Mouse (Mus musculus): ENCODE results near the gene Arid1b. TPM values are rescaled to one million over a fixed set of nuclear protein-coding genes. Genes with fewer than 3 reads are reported as not detected.

Gene Arid1b
- polyA plus RNA-seq, 2 experiments from 2014 or later, result 12.5 to 16.0 TPM

DNA sequence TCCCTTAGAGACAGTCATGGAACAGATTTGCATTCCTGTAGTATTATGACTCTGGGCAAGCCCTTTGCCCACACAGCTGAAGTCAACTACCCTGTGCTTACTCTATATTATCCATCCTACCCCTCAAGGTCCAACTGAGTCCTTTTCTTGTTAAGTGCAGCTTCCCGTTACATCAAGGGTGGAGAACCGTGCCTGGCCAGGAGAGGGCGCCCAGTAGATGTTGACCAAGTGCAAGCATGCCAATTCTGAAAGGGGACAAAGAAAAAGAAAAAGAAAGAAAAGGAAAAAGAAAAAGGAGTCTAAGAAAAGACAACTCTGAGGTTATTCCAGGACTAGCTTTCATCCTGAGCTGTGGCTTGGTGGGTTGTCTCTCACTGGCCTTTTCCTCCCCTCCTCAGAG, 258.3 kb downstream of the Arid1b start:
- no peak for ATAC-seq

DNA sequence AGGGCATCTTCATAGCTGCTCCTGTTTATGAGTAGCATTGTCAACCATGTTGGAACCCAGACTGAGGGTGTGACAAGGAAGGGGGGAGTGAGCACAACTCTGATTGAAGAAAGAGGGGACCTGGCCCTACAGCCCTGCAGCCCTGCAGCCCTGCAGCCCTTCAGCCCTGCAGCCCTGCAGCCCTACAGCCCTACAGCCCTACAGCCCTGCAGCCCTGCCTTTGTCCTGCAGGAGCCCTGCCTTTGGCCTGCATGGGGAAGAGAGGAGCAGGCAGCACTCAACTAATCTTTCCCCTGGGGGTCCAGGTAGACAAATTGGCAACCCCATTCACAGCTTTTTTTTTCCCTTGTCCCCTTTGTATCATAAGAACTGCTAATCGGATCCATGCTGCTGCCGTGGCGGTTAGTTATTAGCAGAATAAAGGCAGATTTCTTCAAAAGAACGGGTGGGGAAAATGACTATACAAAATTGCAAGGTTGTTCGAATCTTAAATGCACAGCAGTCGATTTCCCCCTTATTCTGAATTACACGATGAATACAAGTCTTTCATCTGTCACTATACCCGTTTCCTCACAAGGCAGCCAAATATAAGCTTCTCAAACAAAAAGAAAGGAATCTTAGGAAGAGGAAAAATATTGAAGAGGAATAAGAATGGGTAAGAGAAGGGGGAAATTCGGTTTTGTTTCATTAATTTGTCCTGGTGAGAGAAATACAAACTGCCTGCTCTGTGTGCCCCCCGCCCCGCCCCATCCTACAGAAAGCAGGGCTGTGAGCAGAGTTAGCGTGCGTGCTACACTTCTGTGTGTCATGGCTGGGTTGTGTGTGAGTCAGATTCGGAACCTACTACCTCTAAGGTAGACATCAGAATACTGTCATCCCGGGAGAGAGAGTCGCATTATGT, 260.8 kb downstream of the Arid1b start:
- ATAC-seq, result no peak

DNA sequence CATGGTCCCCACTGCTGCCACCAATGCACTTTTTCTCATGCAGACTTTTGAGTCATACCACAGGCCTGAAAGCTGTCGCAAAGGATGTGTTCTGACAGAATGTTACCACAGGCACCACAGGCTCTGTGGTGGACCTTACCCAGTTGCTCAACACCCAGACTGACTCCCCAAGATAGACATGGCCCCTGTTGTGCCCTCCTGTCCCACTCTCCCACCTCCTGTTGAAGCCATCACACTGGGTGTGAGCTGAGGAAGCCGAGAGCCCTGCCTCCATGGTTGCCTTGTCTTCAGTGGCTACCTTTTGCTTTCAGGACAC, 261.4 kb downstream of the Arid1b start:
- no peak for ATAC-seq

DNA sequence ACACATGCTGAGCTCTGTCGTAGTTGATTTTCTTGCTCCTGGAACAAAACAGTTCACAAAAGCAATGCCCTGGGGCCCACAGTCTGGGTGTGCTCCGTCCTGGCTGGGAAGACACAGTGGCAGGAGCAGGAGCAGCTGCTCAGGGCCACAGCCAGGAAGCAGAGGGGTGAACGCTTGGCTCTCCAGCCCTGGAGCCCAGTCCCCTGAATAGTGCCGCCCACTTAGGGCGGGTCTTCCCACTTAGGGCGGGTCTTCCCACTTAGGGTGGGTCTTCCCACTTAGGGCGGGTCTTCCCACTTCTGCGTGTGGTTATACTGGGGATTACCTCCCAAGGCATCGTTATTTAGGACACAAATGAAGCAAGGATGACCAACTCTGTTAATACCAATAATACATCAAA, 264.8 kb downstream of the Arid1b start:
- no peak for ATAC-seq

DNA sequence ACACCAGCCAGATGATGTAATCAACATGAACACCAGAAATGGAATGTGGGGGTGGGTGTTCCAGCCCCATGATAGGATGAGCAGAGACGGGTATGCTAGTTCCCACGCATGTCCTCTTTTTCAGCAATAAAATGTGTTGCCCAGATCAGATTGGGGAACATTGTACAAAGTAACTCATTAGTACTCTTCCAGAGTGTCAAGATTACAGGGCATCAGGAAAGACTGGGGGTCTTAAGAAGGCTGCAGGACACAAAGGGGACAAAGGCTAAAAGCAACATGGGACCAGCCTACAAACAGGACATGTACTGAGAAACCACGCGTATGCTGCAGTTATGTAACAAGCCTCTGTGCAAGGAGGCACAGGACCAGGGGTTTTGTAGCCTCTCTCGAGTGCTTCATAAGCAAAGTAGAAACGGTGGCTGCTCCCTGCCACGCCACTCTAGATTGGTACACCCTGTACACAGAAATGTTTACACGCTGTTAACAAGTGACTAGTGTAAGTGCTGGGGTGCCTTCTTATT, 267.1 kb downstream of the Arid1b start:
- no peak for ATAC-seq

DNA sequence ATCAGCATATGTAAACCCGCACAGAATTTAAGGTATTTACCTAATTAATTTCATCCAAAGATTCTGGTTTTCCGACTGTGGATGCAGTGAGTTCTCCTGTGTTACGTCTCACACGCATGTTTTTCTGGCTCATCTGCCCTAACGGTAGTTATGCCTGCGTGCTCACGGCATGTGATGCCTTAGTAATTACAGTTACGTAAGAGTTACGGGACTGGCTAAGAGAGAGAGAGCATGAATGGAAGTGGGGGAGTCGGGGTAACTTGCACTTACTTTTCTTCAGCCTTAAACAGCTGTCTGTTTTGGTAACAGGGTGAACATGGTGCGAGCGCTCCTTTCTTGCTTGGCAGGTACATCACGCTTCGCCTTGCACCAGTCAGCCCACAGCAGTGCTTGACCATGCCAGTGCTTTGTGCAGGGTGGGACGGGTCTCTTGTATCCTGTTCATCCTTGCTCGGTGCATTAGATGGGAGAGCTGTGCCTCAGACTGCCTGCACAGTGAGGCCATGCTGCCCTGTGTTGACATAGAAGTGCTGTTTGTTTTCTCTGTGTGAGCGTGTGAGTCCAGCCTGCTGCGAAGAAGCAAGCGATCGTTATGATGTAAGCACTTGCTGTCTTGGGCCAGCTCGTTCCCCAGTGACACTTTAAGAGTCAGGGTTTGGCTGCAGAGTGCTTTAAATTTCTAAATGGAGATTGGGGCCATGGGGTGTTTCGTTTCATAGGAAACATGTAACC, 267.9 kb downstream of the Arid1b start:
- ATAC-seq, result no peak

DNA sequence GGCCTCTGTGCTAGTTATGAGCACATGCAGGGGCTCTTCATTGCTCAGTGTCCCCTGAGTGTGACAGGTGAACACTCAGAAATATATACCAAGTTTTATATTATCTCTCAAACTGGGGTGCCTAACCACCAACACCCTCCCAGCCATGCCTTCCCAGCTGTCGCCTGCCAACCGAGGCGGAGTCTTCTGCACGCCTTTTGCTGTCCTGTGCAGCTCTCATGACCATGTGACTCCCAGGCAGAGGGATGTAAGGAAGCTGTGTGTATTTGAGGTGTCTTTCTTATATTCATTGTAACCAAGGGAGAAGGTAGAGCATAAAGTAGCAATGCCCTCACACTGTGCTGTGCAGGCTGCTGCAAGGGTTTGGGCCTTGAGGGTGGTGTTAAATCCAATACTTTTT, 268.7 kb downstream of the Arid1b start:
- no peak for ATAC-seq

DNA sequence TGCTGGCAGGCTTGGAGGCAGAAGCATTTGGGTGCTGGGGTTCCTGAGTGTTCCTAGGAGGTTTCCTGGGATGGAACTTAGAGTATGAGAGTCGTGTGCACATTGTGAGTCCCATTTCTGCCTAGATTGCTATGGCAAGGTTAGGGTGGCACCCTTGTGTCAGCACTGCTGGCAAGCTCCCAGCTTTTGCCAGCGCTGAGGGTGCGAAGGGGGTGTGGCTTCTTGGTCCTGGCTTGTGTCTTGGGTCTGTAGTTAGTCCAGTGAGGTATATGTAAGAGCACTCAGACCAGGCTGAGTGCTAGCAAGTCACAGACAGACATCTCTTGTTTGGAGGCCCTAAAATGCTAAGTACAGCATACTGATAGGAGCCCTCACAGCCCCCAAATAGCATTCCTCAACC, 270.7 kb downstream of the Arid1b start:
- ATAC-seq, result no peak

DNA sequence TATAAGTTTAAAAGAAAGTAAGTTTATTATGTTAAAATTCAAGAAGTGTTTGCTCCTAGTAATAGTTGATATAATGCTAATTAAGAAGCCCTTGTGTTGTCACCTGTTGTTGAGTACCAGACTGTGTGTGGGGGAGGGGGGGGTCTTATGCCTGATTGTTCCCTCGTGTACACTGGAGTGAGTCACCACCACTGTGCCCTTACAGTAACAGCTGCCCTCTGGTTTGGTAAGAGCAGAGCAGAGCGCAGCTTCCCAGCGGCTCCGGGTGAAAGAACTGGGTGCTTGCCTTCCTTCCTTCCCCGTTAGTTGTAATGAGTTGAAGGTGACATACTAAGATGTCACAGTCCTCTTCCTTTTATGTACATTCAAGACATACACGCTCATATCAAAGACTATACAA, 271.5 kb downstream of the Arid1b start:
- ATAC-seq, result no peak

DNA sequence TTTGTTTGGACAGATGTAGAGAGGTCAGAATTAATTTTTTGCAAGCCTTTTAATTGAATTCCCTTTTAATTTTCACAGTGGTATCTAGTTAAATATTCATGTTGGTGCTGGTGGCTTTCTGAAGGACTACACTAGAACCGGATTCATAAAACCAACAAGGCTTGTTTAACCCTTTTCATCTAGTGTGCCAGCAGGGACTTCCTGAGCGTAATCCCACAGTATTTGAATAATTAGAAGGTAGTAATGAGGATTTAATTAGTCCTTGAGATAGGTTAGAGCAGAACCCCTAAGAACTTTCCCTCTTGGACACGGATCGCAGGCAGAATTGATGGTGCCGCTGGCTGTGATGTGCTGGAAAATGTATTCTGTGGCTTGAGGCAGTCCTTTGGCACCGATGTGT, 273.6 kb downstream of the Arid1b start:
- ATAC-seq, result no peak

DNA sequence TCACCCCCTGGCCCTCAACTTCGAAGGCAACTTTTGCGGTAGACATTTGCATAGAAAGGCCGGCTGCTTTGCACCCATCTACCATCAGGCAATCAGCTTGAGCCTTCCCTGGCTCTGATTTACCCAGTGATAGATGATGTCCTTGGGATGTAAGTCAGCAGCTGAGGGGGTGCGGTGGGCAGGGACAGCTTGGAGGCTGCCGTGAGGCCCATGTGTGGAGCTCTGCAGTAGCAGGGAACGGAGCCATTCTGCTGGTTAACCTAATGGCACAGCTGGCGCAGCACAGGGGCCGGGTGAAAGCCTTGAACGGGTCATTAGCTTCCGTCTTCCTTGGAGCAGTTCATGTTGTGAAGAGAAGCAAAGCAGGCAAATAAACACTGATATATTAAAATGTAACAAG, 275.2 kb downstream of the Arid1b start:
- no peak for ATAC-seq

DNA sequence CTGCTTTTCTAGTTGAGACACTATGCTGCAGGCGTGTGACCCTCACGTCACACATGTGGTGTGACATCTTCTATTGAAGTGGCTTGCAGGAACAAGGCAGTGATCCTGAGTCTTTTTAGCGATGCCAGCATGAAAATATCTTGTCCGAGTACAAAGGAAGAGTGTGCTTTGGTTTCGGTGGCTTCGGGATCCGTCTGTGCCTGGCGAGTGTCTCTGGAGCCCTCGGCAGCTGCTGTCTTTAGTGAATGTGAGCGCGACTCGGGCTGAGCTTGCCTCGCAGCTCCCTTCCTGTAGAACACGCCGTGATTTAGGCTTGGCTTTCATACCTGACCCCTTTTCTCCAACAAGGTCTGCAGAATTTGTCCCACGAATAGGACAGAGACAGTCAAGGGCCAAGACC, 275.6 kb downstream of the Arid1b start:
- no peak for ATAC-seq

DNA sequence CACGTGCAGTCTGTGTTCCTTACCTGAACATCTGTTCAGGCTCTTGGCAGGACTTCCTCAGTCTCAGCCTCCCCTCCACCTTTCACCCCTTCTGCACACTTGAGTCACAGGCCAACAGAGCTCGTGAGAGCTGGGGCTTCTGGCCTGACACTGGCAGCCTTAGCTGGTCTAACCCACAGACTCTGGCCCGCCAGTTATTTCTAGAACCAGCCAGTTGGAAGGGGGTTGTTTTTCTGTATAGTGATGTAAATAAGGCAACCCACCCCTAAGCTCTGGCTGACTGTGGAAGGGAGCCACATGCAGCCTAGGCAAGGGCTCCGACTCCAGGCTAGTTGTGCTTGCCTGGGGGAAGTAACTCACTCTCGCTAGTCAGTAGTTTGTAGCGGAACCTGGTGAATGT, 276.7 kb downstream of the Arid1b start:
- ATAC-seq, result no peak

DNA sequence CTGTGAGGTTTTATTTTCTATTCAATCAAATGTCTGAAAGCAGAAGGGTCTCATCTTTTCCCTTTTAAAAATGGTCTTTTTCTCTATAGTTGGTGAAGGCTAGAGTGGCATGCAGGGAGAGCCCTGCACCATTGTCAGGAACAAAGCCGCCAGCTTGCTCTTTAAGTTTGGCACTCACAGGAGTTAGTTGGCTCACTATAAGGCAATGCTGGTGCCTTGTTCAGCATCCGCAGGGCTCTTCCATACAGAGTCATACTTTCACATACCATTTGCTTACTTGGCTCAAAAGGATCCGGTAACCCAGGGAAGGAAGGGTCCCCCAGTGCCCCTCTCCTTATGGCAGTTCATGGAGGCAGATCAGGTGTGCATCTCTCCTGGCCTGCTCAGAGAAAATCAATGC, 279.0 kb downstream of the Arid1b start:
- ATAC-seq, result no peak

DNA sequence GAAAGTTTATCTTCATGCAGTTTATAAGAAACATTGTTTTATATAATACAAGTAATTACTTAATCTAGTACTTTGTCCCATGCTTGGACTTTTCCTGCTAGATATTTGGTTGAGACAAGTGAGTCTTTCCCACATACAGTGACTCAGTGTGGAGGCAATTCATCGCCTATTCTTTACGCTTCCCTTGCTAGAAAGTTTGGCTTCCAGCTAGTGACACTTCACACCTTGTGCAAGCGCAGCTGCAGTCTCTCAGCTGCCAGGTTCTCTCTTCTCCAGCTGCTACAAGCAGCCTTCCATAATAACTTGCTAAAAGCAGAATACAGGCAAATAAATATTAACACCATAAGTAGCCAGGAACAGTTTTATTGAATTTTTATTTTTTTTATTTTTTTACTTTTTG, 279.6 kb downstream of the Arid1b start:
- no peak for ATAC-seq

DNA sequence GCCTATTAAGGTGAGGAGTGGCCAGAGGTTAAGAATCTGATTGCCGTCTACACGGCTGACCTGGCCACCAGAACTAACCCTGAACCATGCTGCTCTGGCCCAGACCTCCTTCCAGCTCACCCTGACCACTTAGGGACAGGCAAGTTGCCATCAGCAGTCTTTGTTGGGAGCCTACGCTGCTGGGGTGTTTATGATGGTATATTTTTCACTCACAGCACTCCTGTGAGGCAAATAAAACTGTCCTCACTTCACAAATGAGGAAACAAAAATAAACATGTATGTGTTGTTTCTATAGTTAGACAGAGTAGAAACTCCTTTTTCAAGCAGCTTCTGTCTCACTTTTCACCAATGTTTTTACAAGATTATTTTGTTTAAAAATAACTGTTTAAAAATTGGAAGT, 280.3 kb downstream of the Arid1b start:
- ATAC-seq, result no peak

DNA sequence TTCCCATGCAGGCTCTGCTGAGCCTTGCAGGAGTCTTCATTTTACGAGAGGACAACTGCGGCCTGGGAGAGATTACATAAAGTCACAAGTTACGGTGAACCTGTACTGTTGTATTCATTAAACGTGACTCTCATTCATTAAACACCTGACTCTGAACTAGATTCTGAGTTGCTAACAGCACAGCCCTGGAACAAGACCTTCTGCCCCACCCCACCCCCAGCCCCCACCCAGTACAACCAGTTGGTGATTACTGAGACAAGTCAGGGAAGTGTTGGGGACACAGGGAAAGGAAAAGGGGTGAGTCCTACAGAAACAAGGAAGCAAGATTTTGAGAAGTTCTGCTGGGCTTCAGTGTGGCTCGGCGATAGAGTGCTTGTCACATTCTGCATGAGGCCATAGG, 281.6 kb downstream of the Arid1b start:
- no peak for ATAC-seq

DNA sequence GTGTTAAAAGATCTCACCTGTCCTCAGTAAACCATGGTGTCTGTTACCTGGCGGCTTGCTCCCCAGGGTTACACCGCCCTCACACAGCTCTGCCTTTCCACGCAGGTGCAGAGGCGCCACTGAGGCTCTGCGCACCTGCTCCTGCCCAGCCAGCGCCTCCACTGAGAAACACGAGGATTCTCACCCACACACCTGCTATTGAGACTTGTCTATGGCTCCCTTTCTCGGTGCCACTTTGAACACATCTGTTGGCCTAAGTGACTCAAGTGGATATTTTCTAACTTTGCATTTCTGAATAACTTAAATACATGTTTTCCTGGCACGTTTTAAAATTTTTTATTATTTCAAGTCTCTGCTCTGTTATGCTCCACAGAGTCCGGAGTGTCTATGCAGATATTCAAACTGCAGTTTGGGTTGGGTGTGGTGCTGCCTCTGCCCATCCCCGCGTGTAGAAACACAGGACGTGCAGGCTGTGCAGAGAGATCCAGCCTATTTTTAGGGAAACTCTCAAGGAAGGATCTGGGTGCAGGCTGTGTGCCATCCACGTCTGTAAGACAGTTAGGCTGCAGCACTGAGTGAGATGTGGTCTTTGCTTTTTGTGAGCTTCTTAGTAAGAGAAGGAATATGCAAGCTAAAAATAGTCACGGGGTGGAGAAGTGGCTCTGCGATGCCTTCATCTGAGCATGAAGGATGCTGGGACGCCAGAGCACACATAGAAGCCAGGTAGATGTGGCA, 283.2 kb downstream of the Arid1b start:
- ATAC-seq, result no peak

DNA sequence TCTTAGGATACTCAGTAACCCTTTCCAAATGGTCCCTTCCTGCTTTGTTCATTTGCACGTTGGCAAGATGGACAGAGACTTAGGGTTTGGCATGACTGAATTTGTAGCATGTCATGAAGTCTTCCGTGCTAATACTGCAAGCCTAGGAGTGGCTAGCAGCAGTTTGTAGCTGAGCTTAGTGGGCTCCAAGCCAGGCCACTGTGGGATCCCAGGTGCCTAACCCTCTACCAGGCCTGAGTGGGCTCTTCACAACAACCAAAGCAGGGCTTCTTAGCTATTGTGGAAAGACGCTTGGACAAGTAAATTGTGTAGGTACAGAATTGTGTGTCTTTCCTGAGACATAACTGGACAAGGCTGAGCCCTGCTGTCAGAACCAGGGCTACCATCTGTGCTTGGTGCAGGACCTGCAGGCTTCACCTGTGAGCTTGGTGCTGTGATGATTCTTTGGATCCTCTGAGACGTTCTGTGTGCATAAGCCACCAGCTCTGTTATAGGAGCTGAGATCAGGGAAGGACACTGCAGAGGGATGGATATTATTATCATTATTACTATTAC, 286.4 kb downstream of the Arid1b start:
- no peak for ATAC-seq

DNA sequence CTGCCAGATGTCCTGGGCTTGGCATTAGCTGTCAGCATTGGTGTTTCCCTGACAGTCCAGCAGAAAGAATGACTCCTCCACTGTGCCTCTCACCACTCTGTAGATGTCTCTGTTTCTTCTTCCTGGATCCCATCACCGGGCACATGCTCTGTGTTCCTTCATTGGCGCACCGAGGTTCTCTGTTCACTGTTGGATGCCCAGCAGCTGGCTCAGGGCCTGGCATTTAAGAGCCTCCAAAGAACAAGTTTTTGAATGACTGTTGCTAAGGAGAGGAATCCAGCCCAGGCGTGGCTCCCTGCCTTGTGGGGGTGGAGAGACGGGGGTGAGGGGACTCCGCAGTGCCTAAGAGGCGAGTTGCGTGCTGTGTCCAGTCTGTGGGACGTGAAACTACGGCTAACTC, 290.7 kb downstream of the Arid1b start:
- ATAC-seq, result no peak

DNA sequence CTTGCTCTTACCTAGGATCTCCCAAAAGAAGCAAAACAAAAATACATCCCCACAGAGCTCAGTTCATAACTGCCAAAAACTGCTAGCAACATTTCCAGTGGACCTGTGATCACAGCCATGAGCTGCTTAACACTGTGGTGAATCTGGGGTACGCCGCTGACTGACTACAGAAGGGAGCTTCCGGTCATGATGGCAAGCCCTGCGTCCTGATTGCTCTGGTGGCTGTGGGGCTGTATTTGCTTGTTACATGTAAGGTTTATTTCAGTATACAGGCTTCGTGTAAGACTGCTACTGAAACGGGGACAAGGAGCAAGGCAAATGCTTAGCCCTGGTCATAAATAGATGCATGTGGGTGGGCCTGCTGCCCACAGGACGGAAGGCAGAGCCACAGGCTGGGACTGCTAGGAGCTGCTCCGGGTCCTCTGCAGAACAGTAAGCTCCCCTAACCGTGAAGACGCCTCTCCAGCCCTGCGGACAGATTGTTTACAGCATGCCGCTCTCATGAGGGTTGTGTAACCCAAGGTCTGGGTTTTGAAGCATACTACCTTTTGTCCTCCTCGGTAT, 291.8 kb downstream of the Arid1b start:
- no peak for ATAC-seq

DNA sequence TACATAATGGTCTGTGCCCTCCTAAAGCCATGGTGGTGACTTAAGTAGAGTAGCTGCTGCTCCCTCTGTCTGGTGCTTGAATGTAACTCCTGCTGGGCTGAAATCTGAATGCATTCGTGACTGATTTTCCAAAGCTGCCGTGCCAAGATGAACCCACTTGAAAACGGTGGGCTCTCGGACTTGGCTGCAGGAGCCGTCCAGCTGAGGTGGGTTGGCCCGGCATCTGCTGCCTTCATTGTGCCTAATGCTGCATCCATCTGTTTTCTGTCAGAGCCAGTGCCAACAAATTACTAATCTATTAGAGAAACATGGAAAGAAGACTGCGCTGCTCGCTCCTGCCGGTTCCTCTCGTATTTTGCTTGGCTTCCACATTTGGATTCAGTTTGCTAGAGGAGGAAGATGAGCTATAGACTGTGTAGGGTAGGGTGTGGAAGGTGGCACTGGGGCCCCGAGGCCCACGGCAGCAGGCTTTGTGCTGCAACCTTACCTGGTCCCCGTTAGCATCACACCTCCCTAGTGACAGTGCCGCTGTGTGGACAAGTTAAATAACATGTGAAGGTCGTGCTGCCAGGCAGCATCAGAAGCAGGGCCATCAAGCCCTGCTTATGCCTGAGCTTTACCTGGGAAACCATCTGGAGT, 292.6 kb downstream of the Arid1b start:
- ATAC-seq, result no peak
